Mouse (Mus musculus) bone marrow, adult 2 months (tissue): ENCODE data around the gene Trp63. TPM values are rescaled to one million over a fixed set of nuclear protein-coding genes. Genes with fewer than 3 reads are reported as not detected.

Source experiments
- H3K27ac ChIP-seq: fragments of 200-500 bp; 2 replicates; pipeline ENCODE4 v1.5.1; 2012; ENCODE audit warnings: low read depth, mild to moderate bottlenecking, control low read depth, inconsistent platforms, low read length; ENCODE audit not compliant: control insufficient read depth, poor library complexity, insufficient read depth
- H3K4me1 ChIP-seq: fragments of 200-500 bp; 2 replicates; pipeline ENCODE4 v1.6.1; 2011; ENCODE audit warnings: low read length; ENCODE audit not compliant: control insufficient read depth, insufficient read depth
- H3K4me3 ChIP-seq: fragments of 200-500 bp; replicated peaks from 2 replicates; pipeline ENCODE3; 2011; ENCODE audit warnings: mild to moderate bottlenecking, low read depth, low read length, control low read depth; ENCODE audit not compliant: control insufficient read depth
- CTCF ChIP-seq: fragments of 200-500 bp; IDR thresholded peaks from 2 replicates; pipeline ENCODE4 v1.5.1; 2011; ENCODE audit warnings: low read length, control low read depth; ENCODE audit not compliant: control insufficient read depth, insufficient read depth
- POLR2A ChIP-seq: fragments of 200-500 bp; IDR thresholded peaks from 2 replicates; pipeline ENCODE4 v1.6.1; 2011; ENCODE audit warnings: low read depth, mild to moderate bottlenecking, control low read depth, low read length, borderline replicate concordance; ENCODE audit not compliant: control insufficient read depth
- WGBS: fragments of 180-500 bp; shearing (Covaris S2); methylation state at CpG from one replicate; pipeline ENCODE4 v1.1.7; 2018; 5-methylcytosine and 5-hydroxymethylcytosine counted together
- polyA plus RNA-seq: library from polyadenylated mRNA; stranded (reverse); fragments of >200 nt; gene quantifications from 2 replicates; pipeline ENCODE4 v1.2.4, GENCODE M21; 2011; ENCODE audit warnings: low replicate concordance; ENCODE audit not compliant: missing spikeins, insufficient read depth, insufficient read length

Gene Trp63
- polyA plus RNA-seq, 1 experiment: not detected

- TF ChIP-seq CTCF: no peak
- TF ChIP-seq POLR2A: no peak
- Histone ChIP-seq H3K4me1 (no peaks in the 10 kb centered on the region), H3K4me3 (no peak overlapping the region), H3K27ac (no peak overlapping the region)
- 78% methylated on average over 3 of the region's 3 CpGs for WGBS
Measured at GRCm38 (mm10) chr16:25835301-25835700, 151.7 kb downstream of the Trp63 start.

GRCm38 (mm10) chr16:25835723-25836122 is 152.2 kb downstream of the Trp63 start:
- Histone ChIP-seq H3K4me1 (no peaks in the 10 kb centered on the region), H3K4me3 (no peak overlapping the region), H3K27ac (no peak overlapping the region)
- TF ChIP-seq CTCF (no peak), POLR2A (no peak)
- WGBS: 82% methylated on average over 5 of the region's 5 CpGs

DNA sequence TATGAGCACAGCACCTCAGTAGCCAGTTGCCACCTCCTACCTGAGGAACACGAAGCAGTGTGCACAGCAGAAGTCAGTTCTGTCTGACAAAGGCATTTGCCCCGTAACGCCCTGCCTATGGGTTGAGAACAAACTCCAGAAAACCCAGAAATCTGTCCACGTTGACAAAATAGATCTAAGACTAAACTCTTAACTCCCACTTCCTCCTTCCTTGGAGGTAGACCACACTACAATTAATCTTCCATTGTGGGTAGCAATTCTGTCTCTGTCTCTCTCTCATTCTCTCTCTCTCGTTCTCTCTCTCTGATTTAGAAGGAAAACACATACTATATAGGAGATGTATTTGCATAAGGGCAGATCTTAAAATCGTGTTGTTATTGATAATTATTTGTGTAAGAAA is 159.4 kb downstream of the Trp63 start:
- Histone ChIP-seq H3K27ac (no peak overlapping the region), H3K4me1 (no peaks in the 10 kb centered on the region; the same call in 1 of the 2 replicates), H3K4me3 (no peak overlapping the region)
- TF ChIP-seq POLR2A (no peak), CTCF (no peak)
- WGBS: 25% methylated on average over 6 of the region's 6 CpGs

GRCm38 (mm10) chr16:25843625-25844024 is 160.1 kb downstream of the Trp63 start:
- H3K4me3 ChIP-seq: no peak overlapping the region
- H3K4me1 ChIP-seq: no peaks in the 10 kb centered on the region; the same call in 1 of the 2 replicates
- no peak overlapping the region for H3K27ac ChIP-seq
- 85% methylated on average over 13 of the region's 13 CpGs for WGBS
- TF ChIP-seq POLR2A (no peak), CTCF (no peak)

GRCm38 (mm10) chr16:25846611-25847010 is 163.0 kb downstream of the Trp63 start:
- no peak overlapping the region for H3K4me3 ChIP-seq
- H3K27ac ChIP-seq: no peak overlapping the region
- peaks cover 2% of the 10 kb centered on the region for H3K4me1 ChIP-seq
- WGBS: 36% methylated on average over 5 of the region's 5 CpGs
- no peak for TF ChIP-seq POLR2A
- no peak for TF ChIP-seq CTCF

DNA sequence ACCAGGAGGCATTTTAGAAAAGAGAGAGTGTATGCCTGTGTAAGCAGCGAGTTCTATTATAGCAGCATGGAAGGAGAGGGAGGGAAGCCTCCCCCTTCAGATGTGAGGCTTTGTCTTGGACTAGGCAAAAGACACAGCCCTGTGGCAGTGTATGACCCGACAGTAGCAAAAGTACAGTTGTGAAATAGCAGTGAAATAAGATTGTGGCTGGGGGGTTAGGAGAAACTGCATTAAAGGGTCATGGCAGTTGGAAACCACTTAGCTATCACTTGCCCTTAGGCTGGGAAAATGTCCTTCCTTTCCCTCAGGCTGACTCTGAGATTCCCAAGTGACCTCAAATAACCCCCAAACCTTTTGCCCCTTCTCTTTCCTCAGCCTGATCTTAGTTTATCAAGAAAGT is 164.9 kb downstream of the Trp63 start:
- Histone ChIP-seq H3K4me1 (peaks cover 2% of the 10 kb centered on the region), H3K4me3 (no peak overlapping the region), H3K27ac (no peak overlapping the region)
- WGBS: 38% methylated on average over 2 of the region's 2 CpGs
- TF ChIP-seq CTCF (no peak), POLR2A (no peak)

- no peak for TF ChIP-seq CTCF
- no peak for TF ChIP-seq POLR2A
- 63% methylated on average over 13 of the region's 13 CpGs for WGBS
- Histone ChIP-seq H3K4me1 (peaks cover 2% of the 10 kb centered on the region), H3K27ac (no peak overlapping the region), H3K4me3 (no peak overlapping the region)
Measured at GRCm38 (mm10) chr16:25849593-25850464, 166.3 kb downstream of the Trp63 start.

DNA sequence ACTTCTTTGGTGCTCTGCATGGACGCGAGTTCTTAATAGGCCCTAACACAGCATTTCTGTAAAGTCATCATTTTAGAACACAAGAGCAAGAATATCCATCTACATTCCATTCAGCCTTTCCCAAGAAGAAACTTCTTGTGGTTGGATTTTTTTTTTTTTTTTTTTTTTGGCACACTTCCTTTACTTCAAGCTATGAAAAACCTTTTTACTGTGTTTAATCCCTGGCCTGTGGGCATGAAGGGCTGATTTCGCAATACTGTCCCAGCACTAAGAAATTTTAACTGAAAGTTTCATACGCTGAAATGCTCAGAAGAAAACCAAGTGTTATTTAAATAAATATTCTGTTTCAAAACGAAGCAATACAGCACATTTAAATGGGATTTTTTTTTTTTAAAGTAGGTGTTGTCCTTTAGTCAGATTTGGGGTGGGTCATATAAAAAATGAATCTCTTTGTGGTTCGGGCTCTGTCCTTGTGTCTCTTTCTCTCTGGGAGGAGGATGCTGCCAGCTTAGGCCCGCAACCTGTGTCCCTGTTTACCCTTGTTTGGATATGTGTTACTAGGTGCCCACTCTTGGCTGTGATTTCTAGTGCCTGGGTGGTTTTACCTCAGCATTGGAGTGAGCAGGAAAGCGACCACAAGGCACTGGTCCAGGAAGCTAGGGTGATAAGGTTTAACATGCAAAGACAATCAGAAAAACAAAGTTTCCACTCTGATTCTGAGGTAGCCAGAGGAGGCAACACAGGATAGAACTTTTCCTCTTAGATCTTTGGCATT is 177.4 kb downstream of the Trp63 start:
- TF ChIP-seq CTCF (no peak), POLR2A (no peak)
- WGBS: 60% methylated on average over 8 of the region's 8 CpGs
- Histone ChIP-seq H3K4me3 (no peak overlapping the region), H3K27ac (no peak overlapping the region), H3K4me1 (no peaks in the 10 kb centered on the region)
